Mouse (Mus musculus) megakaryocyte-erythroid progenitor cell, adult 5-6 weeks (primary cell): ENCODE results near the gene Lag3. TPM values are rescaled to one million over a fixed set of nuclear protein-coding genes. Genes with fewer than 3 reads are reported as not detected.

Experiments used
- ATAC-seq: replicated peaks from 2 replicates; pipeline ENCODE4 v1.8.0; 2016; ENCODE audit warnings: mild to moderate bottlenecking, inconsistent platforms; ENCODE audit not compliant: severe bottlenecking, poor library complexity, low FRiP score, low TSS enrichment
- total RNA-seq, 2 experiments: library from RNA; stranded (forward) in 1 of 2; stranded (reverse) in 1 of 2; fragments of 200-1000, 215-1000 nt in 1 of 2; fragments of >200 nt in 1 of 2; fragmentation: Nextera tagmentation in 1 of 2; gene quantifications; 2 replicates each; pipeline ENCODE4 v1.2.3; 2014 to 2017

Lag3 gene
- total RNA-seq (2014; fragmentation: Nextera tagmentation) (0.09 and 0.35 TPM in 2 replicates), total RNA-seq (2017) (1.6 TPM in 1 of 2 replicates, not detected in the other)

GRCm38 (mm10) chr6:124911533-124912218 lies at the start of gene Lag3:
Gene Lag3 (minus strand): TSS chr6:124911705.
- no peak for ATAC-seq

DNA sequence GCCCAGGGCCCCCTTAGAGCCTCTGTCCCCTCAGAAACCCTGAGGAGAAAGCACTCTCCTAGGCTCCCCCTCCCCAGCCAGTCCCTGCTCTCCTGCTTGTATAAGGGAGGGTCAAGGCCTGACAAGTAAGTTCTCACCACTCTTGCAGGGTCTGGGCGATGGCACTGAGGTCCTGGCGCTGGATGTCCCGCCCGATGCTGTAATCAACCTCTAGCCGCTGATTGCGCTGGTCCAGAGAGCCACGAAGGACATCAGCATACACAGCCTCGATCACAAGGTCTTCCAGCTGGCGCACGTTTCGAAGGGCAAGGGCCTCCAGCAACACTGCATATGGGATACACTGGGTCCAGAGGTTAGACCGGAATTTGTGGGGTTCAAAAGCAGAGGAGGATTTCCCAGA lies 49.5 kb upstream of the Lag3 start:
- ATAC-seq, result no peak

- no peak for ATAC-seq
Measured at GRCm38 (mm10) chr6:124959960-124960359, 48.5 kb upstream of the Lag3 start.

DNA sequence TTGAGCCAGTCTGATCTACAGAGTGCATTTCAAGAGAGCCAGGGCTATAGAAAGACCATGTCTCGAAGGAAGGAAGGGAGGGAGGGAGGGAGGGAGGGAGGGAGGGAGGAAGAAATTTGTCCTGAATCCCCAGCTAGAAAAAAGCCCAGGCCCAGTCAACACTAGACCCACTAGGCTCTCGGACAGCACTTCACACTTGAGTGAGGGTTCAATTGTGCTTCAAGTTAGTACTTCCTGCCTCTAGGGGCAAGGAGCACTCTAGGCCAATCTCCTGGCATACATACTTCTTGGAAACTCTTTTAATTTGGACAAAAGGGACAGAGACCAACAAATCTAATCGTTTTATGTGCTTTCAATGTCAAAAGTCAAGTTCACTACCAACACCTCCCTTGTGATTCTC lies 46.6 kb upstream of the Lag3 start:
- ATAC-seq, result no peak

DNA sequence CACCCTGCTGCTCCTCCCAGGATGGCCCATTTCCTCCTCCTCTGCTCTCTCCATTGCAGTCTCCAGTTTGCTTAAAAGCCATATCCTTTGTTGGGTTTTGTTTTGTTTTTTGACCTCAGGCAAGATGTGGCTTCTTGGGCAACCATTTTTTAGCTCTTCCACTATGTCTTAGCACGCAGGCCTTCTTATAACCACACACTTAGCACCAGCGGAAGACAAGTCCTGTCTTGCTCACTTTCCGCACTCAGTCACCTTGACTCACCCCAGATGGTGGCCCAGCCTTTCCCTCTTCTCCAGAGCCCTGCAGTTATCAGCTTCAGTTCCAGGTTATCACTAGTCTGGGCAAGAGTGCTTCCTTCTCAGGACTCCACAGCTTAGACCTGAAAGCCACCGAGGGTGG lies 43.7 kb upstream of the Lag3 start:
- ATAC-seq, result no peak

- ATAC-seq, result no peak
Measured at GRCm38 (mm10) chr6:124953991-124954715, 42.6 kb upstream of the Lag3 start.

- no peak for ATAC-seq
Measured at GRCm38 (mm10) chr6:124943526-124943925, 32.0 kb upstream of the Lag3 start.

DNA sequence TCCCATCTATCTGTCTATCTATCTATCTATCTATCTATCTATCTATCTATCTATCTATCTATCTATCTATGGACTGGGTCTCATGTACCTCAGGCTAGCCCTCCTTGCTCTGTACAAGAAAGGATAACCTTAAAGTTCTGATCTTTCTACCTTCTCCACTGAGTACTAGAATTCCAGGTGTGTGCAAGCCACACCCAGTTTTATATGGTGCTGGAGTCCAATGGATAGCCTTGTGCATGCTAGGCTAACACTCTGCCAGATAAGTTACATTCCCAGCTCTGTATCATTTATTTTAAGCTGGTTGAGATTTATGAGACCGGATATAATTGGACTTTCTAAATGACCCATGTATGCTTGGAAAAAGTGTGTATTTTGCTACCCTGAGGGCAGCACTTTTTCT lies 30.2 kb upstream of the Lag3 start:
- ATAC-seq, result no peak

DNA sequence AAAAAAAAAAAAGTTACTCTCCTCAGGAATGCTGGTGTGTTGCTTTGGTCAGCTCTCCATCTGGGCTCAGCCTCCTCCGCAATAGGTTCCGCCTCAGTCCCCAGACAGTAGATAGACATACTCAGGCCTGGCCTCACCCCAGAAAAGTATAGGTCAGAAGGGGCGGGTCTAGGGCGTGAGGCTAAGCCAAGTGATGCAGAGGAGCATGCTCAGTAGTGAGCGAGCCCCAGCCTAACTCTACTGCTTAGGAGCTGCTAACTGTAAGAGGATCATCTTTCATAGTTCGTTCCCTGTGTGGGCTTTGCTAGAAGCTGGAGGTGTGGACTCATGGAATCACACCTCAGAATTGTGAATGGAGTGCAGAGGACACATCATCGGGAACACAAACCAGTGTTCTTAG lies 27.0 kb upstream of the Lag3 start:
- no peak for ATAC-seq

GRCm38 (mm10) chr6:124937493-124937892 lies 26.0 kb upstream of the Lag3 start:
- no peak for ATAC-seq

GRCm38 (mm10) chr6:124936681-124937080 lies 25.2 kb upstream of the Lag3 start:
- ATAC-seq, result no peak

DNA sequence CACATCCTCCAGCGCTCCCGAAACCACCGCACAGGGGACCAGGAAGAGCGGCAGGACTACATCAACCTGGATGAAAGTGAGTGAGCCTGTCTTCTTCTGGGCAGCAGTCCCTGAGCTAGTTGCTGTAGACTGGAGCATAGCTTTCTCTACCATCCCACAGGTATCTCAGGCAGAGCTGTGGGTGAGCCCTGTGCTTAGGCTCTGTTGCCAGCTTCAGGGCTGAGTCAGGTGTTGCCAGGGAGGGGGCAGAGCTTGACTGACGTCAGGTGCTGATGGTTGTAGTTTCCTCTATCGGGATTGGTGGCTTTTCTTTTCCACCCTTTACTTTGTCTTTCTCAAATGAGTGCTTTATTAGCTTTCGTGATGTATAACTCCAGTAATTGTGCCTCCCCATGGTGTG lies 23.2 kb upstream of the Lag3 start:
- ATAC-seq, result no peak

- ATAC-seq, result no peak
Measured at GRCm38 (mm10) chr6:124933127-124933526, 21.6 kb upstream of the Lag3 start.

GRCm38 (mm10) chr6:124932314-124932695 lies 20.8 kb upstream of the Lag3 start:
- no peak for ATAC-seq

DNA sequence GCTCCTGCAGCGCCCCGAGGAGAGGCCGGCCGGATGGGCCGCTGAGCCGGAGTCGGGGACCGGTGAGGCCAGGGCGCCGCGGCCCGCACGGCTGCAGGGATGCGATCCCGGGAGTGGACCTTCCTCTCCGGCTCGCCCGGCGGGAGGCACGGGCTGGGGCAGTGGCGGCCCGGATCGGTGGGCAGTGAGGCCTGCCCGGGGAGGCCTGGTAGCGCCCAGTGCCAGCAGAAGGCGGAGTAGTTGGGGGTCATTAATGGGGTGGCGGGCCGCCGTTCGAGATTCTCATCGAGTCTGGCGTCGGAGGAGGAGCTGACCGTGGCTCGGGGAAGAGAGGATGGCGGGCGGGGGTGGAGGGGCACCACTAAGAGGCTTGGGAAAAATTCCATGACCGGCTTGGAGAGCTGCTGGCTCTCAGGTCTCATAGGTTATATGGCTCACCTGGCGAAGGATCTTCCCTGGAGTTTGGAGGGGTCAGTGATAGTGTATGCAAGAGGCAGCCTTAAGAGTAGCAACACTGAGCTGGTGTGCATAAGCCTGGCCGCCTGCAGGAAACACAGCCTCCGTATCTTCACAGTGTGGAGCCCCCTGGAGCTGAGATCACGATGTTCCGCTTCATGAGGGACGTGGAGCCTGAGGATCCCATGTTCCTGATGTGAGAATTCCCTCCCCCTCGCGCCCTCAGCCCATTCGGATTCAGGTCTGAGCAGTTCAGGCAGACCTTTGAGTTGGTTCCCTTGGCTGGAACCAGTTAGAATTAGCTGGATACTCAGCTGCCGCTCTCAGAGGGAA lies 20.2 kb upstream of the Lag3 start:
- peak; percentile 39 for ATAC-seq

GRCm38 (mm10) chr6:124930754-124931524 lies 19.4 kb upstream of the Lag3 start, which contains the start of gene Mlf2:
Gene Mlf2 (plus strand): TSS chr6:124931386.
- peak; percentile 87 for ATAC-seq

- ATAC-seq, result no peak
Measured at GRCm38 (mm10) chr6:124930231-124930630, 18.7 kb upstream of the Lag3 start.

GRCm38 (mm10) chr6:124925941-124926340 lies 14.4 kb upstream of the Lag3 start:
- ATAC-seq, result no peak

DNA sequence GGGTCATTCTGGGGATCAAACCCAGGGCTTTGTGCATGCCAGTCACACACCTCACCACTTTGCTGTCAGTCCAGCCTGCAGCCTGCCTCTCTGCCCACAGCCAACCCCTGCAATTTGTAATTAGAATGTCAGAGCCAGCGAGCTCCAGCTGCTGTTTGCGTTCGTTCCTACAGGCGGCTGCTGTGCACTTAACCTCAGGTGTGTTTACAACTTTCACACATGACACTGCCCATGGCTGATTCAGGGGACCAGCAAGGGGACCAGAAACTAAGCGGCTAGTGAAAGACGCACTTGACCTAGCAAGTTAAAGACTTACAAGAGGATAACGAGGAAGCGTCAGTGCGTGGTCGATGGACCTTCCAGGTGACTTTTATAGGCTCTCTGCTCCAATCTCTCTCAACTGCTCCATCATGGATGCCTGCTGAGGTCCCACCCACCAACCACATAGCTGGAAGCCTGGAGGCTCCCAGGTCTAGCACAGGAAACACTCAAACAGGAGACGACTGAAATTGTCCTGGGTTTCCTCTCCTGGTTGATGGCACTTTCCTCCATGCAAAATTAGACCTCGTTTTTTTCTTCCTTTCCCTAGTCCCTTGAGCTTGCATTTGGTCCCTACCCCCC lies 13.8 kb upstream of the Lag3 start:
- ATAC-seq, result 0 out of 2 replicates have a peak, but pooled peaks have one; percentile 15
